Mouse (Mus musculus): ENCODE measurements at regions not wholly inside any gene's neighbourhood (a gene's known extent, or its start where the extent isn't known, plus 50 kb on each side); places are given as distances from the start of the nearest gene placed in this dataset.

DNA sequence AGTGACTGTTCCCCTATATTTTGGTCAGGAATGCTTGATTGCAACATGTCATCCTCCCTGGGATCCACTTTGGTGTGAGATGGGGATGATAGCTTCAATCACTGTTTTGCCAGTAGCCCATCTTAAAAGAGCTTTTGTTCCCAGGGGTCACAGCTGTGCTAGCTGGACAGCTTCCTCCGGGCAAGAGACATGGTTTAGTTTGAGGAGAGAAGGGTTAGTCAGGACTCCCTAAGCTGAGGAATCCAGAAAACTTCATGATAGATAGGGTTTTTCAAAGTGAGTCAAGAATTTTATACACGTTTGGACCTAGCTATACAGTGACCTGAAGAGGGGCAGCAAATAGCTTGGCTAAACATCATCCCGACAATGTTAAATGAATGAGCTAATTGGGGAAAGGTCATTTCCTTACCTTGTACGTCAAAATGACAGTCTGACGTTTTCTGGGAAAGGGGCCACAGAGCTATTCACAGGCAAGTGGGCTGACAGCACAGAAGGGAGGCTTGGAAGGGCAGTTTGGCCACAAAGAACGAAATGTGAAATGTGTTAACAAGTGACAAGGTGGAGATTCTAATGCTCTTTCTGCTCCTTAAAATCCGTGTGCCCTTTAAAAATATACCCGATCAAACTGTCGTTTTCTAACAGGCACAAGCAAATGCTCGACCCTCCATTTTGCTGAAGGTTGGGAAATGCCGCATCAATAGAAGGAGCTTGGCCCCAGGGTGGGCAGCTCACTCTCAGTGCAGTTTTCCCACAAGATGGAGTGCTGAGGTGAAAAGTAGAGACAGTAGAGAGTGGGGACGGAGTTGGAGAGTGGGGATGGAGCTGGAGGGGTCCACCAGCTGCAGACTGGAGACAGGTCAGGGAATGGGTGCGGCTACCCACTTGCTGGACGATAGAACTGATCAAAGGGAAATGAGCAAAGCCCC lies 59.6 kb upstream of the Enpep start:
- TF ChIP-seq CTCF (conservative IDR thresholded peaks at IDR 0.05; ENCODE audit: low read length) (no peak), NANOG (IDR thresholded peaks at IDR 0.05; ENCODE audit: borderline replicate concordance, low read length) (no peak), POU5F1 (IDR thresholded peaks at IDR 0.05; ENCODE audit: borderline replicate concordance, low read length) (no peak)

Data from E14TG2a.4 (cell line).